Mouse (Mus musculus) liver, embryonic 14.5 days (tissue): ENCODE measurements at regions not wholly inside any gene's neighbourhood (a gene's known extent, or its start where the extent isn't known, plus 50 kb on each side); places are given as distances from the start of the nearest gene placed in this dataset.

Experiments used
- CTCF ChIP-seq: IDR thresholded peaks from 2 replicates; pipeline ENCODE4 v1.5.1; 2016; ENCODE audit warnings: antibody characterized with exemption, low read depth, control low read depth
- EP300 ChIP-seq: IDR thresholded peaks from 2 replicates; pipeline ENCODE4 v1.6.1; 2016; ENCODE audit warnings: antibody characterized with exemption, low read depth

DNA sequence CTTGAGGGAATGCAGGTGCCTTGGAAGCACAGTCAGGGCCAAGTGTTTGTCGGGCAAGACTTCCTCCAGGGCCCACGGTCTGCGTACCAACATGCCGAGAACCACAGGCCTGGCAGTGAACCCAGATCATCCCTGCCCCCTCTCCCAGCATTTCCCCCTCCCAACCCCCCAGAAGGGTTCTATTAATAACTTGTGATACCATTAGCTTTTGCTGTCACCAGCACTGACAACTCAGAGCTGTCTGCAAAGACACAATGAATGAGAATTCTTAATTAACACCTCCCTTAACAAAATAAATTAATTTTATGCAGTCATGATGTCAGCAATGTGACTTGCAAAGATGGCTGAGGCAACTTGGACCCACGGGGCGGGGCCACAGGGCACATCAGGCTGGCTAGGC is 61.9 kb upstream of the Pcbd1 start:
- TF ChIP-seq EP300 (no peak), CTCF (no peak)
